Mouse (Mus musculus): ENCODE results near the gene Mat2a. TPM values are rescaled to one million over a fixed set of nuclear protein-coding genes. Genes with fewer than 3 reads are reported as not detected.
"Not testable (repeated sequence)": the region's sequence is repeated elsewhere in the genome, so short reads cannot be mapped to it uniquely, and the experiment has no call there.

Mat2a gene
- total RNA-seq, 2 experiments from 2014 or later, result 186 to 202 TPM

DNA sequence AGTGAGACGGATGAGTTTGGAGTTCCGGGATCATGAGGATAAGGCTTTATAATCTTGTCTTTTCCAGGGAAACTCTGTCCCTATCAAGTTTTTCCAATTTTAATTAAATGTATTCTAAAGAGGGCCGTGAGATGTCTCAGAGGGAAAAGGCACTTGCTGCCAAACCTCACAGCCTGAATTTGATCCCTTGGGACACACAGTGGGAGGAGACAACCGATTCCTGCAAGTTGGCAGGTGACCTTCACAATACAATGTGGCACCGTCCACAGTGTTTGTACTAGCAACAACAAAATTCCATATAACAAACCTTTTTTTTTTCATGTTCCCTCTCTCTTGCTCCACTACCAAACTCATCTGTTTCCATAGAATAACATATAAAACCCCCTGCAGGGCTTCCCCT is 19.6 kb upstream of the Mat2a start:
- intact Hi-C loops (cut with DNase I), result no loop called here
- DNase-seq, result no peak

DNA sequence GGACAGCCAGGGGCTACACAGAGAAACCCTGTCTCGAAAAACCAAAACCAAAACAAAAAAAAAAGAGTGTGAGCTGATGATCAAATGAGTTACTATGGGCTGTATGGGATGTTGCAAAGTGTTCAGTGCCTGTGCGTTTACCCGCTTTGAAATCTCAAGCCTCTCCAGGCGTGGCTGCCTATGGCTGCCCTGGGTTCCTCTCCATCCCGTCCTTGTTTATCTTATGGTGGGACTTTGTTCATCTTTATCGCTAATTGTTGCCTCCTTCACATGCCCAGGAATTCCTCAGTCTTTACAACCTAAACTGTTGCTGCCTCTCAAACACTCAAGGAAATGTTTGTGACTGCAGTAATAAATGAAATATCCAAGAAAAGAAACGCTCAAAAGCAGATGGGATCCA is 19.1 kb upstream of the Mat2a start:
- intact Hi-C loops (cut with DNase I), result no loop called here
- DNase-seq, result no peak

DNA sequence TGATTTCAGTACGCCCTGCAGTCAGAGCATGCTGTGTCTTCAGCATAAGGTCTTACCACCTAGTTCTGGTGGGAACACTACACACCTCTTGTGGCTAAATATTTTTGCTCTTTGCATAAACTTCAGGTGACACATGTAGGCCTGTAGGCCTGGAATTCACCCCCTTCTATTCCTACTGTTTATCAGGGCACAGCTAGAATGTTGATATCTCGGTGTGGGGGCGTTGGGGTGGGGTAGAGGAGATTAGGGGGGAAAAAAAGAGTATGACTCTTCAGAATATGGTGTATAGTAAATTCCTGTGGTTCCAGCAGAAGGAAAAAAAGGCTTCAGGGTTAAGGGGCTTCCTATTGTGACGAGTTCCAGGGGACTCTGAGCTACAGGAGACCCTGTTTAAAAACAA is 17.2 kb upstream of the Mat2a start:
- DNase-seq, result no peak

GRCm38 (mm10) chr6:72454833-72455373 is 15.5 kb upstream of the Mat2a start:
- DNase-seq, result peak in 1 of 2 experiments; percentile 50
- intact Hi-C loops (cut with DNase I), result no loop called here

More for the DNA sequence above, 17.2 kb upstream of the Mat2a start:
- intact Hi-C loops (cut with DNase I), result no loop called here

GRCm38 (mm10) chr6:72454072-72454746 is 14.9 kb upstream of the Mat2a start:
- intact Hi-C loops (cut with DNase I), result no loop called here
- DNase-seq, result peak; percentile 25 to 35

GRCm38 (mm10) chr6:72453578-72453977 is 14.2 kb upstream of the Mat2a start:
- intact Hi-C loops (cut with DNase I), result no loop called here
- DNase-seq, result no peak

- intact Hi-C loops (cut with DNase I), result no loop called here
- no peak for DNase-seq
Observed at GRCm38 (mm10) chr6:72452329-72452728, 13.0 kb upstream of the Mat2a start.

GRCm38 (mm10) chr6:72451778-72452177 is 12.4 kb upstream of the Mat2a start:
- DNase-seq; intact Hi-C loops (cut with DNase I): not testable (repeated sequence)

DNA sequence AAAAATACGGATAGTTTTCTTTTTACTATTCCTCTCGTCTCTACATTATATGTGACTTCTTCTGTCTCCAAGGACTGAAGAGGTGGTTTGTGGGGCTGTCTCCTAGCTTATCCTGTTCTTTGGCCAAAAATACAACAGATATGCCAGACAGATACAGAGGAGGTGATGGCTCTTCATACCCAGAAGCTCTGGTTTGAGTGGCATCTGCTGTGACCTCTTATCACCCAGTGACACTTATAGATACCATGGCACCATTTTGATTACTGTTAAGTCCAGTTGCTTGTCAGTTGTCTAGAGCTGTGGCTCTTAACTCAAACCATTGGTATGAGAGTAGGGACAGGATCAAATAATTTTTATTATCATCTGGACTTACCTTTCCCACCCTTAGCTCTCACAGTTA is 8.1 kb upstream of the Mat2a start:
- intact Hi-C loops (cut with DNase I), result no loop called here
- no peak for DNase-seq

DNA sequence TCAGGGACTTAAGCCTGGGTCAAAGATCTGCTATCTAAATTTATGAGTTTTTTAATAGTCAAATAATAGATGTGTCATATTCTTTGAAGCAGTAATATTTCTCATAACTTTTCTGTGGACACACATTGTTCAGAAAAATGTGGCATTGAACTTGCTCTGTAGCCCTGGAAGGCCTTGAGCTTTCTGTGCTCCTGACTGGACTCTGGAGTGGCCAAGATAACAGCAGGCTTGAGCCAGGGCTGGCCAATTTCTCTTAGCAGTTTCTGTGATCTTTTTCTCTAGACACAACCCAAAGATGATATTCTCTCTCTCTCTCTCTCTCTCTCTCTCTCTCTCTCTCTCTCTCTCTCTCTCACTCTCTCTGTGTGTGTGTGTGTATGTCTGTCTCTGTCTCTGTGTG is 5.7 kb upstream of the Mat2a start:
- intact Hi-C loops (cut with DNase I), result no loop called here
- DNase-seq, result no peak

- no peak for DNase-seq
- intact Hi-C loops (cut with DNase I), result loop anchor here (5.0 kb wide), 2 partner anchors 34 to 69 kb away; no protein-coding TSS in a partner anchor
Observed at GRCm38 (mm10) chr6:72442921-72443604, 3.7 kb upstream of the Mat2a start.

DNA sequence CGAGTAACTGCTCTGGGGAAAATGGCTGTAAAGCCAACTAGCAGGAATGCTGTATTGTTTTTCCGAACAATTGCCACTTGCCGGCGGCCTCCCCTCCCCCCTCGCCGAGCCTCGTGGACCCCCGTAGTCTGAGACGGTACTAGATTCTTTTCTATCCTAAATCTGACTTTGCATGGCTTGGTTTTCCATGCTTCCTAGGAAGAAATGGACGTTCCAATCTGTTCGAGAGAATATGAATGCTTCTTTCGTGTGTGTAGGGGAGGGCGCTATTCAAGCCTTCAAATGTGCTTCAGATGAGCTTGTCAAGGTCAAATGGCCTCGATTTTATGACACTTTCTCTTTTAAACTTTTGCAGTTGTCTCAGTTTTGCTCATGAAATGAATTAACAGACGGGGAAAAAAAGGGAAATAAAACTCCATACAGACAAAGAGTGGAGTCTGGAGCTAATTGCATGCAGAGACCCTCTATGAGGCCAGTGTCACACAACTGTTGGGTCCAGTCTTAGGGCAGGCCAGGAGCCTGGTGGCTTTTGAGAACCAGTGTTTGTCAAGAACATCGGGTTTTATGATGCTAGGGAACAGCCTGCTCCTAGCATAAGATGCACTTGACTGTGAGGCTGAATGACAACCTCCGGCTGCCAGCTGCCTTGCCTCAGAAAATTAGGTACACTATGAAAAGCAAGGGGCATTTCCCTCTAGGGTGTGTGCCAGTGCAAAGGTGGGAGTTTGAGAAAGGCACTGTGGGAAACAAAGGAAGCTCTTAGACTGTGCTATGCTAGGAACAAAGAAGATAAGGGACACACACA is 1.0 kb upstream of the Mat2a start:
- DNase-seq, result peak in 1 of 2 experiments; percentile 29
- intact Hi-C loops (cut with DNase I), result loop anchor here (5.0 kb wide), 2 partner anchors 37 to 72 kb away; no protein-coding TSS in a partner anchor

DNA sequence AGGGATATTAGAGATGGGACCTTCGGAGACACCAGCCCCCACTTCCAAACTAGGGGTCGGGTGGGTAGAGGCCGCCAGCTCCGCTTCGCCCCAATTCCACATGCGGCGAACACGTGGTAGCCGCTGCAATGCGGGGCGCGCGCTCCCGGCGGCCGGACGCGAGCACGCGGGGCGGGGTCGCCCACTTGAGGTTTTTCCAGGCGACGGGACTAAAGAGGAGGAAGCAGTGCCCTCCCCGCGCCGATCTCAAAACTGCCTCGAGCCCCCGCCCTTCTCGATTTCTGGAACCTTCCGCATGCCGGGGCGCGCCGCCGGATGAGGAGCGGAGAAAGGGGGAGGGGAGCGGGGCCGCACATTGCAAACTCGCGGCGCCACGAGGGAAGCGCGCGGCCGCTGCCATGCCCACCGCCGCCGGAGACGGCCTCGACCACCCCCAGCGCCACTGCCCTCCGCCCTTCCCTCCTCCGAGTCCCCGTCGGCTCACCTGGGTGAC is 450 bp downstream of the Mat2a start:
- peak; percentile 92 for DNase-seq
- intact Hi-C loops (cut with DNase I), result loop anchor here (2.0 to 5.0 kb wide), 2 partner anchors 53 to 96 kb away; no protein-coding TSS in a partner anchor

- no peak for DNase-seq
- intact Hi-C loops (cut with DNase I), result loop anchor here (2.0 to 5.0 kb wide), 2 partner anchors 54 to 97 kb away; no protein-coding TSS in a partner anchor
Observed at GRCm38 (mm10) chr6:72438226-72438625, 1.1 kb downstream of the Mat2a start.

GRCm38 (mm10) chr6:72432153-72432552 is 7.2 kb downstream of the Mat2a start:
- intact Hi-C loops (cut with DNase I), result no loop called here
- no peak for DNase-seq

DNA sequence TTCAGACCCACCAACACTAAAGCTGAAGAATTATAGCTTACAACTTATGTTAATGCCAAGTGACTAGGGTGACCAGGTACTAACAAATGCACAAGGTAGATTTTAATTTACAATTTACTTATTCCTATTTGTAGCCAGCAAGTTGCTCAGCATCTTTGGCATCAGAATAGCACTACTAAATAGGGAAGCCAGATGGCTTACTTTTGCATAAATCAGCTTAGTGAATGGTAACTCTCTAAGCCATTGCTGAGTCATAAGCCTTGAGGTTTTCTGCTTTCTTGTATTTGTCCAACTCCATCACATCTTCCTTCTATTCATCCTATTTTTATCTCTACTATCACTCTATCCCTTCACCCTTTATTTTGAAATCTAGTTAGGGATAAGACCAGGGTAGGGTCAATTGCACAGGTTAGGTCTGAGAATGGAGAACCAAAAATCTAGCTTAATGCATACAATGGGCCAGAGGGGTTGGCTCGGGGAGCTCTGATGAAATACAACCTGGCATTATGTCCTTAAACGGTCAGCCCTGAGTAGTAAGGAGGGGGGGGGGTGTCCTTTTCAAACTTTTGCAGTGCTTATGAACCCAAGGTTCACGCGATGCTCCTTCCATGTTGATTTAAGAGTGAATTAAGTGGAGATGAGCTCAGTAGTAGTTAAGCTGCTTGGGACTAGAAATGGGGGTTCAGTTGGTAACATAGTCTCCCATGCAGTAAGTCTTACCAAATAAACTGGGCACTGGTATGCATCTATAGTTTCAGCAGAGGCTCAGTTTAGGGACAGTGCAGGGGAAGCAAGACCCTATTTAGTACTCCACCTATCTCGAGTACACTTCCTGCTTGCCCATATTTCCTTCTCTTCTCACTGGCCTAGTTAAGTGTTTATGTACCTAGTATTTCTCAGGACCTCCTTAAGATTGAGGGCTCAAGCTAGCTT is 8.1 kb downstream of the Mat2a start:
- no peak for DNase-seq
- intact Hi-C loops (cut with DNase I), result no loop called here

GRCm38 (mm10) chr6:72429061-72429842 is 10.1 kb downstream of the Mat2a start:
- no peak for DNase-seq
- intact Hi-C loops (cut with DNase I), result no loop called here

DNA sequence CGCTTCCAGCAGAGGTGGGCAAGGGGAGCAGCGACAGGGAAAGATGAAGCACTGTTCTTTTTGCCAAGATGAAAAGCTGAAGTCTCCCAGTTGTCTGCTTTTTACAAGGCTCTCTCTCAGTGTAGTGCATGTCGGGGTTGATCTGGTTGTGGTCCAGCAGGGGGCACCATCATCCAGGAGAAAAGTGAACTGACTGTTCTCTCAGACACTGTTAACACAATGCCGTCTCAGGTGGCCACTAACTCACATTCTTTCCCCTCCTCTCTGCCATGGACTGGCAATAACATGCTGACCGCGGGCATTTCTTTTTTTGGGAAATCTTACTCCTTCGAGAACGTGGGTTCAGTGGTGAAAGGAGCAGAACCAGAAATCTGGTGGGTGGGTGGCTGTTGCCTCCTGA is 11.3 kb downstream of the Mat2a start:
- intact Hi-C loops (cut with DNase I), result loop anchor here (1.0 kb wide), 1 partner anchor 107 kb away; no protein-coding TSS in a partner anchor
- DNase-seq, result peak; percentile 82 to 86

GRCm38 (mm10) chr6:72425646-72426045 is 13.7 kb downstream of the Mat2a start:
- intact Hi-C loops (cut with DNase I), result no loop called here
- no peak for DNase-seq

Measured in heart, postnatal 14 days (tissue).